Mouse (Mus musculus): Measurements from ENCODE around the gene Gemin5.
"Not testable (repeated sequence)": the region's sequence is repeated elsewhere in the genome, so short reads cannot be mapped to it uniquely, and the experiment has no call there.

The Gemin5 gene

GRCm38 (mm10) chr11:58116560-58116959 is 51.8 kb downstream of the Gemin5 start:
- DNase-seq (ENCODE audit: low read depth, low spot score): no peak

GRCm38 (mm10) chr11:58107664-58108337 is 60.5 kb downstream of the Gemin5 start:
- DNase-seq (ENCODE audit: low read depth, low spot score): no peak

- DNase-seq (ENCODE audit: low read depth, low spot score): no peak
Measured at GRCm38 (mm10) chr11:58107009-58107408, 61.3 kb downstream of the Gemin5 start.

GRCm38 (mm10) chr11:58104351-58104791 is 64.0 kb downstream of the Gemin5 start:
- DNase-seq (ENCODE audit: low read depth, low spot score): no peak

GRCm38 (mm10) chr11:58103697-58104306 is 64.5 kb downstream of the Gemin5 start, which contains the start of gene Cnot8:
Cnot8 (plus strand) TSS chr11:58104153.
- DNase-seq (ENCODE audit: low read depth, low spot score): peak; percentile 97

- no peak for DNase-seq (ENCODE audit: low read depth, low spot score)
Measured at GRCm38 (mm10) chr11:58103344-58103653, 65.0 kb downstream of the Gemin5 start.

- DNase-seq (ENCODE audit: low read depth, low spot score): no peak
Measured at GRCm38 (mm10) chr11:58102581-58103343, 65.6 kb downstream of the Gemin5 start.

- DNase-seq (ENCODE audit: low read depth, low spot score): no peak
Measured at GRCm38 (mm10) chr11:58102146-58102545, 66.2 kb downstream of the Gemin5 start.

GRCm38 (mm10) chr11:58101194-58101720 is 67.1 kb downstream of the Gemin5 start:
- no peak for DNase-seq (ENCODE audit: low read depth, low spot score)

GRCm38 (mm10) chr11:58100006-58100405 is 68.3 kb downstream of the Gemin5 start:
- no peak for DNase-seq (ENCODE audit: low read depth, low spot score)

GRCm38 (mm10) chr11:58098366-58098720 is 70.0 kb downstream of the Gemin5 start:
- not testable (repeated sequence) for DNase-seq (ENCODE audit: low read depth, low spot score)

- no peak for DNase-seq (ENCODE audit: low read depth, low spot score)
Measured at GRCm38 (mm10) chr11:58097621-58098365, 70.5 kb downstream of the Gemin5 start.

- DNase-seq (ENCODE audit: low read depth, low spot score): no peak
Measured at GRCm38 (mm10) chr11:58096821-58097620, 71.3 kb downstream of the Gemin5 start.

GRCm38 (mm10) chr11:58096160-58096559 is 72.2 kb downstream of the Gemin5 start:
- DNase-seq (ENCODE audit: low read depth, low spot score): no peak

- no peak for DNase-seq (ENCODE audit: low read depth, low spot score)
Measured at GRCm38 (mm10) chr11:58095561-58095960, 72.8 kb downstream of the Gemin5 start.

- no peak for DNase-seq (ENCODE audit: low read depth, low spot score)
Measured at GRCm38 (mm10) chr11:58094766-58095165, 73.6 kb downstream of the Gemin5 start.

GRCm38 (mm10) chr11:58093021-58093528 is 75.3 kb downstream of the Gemin5 start, which contains the start of gene Gm12248:
Gm12248 (minus strand) TSS chr11:58093134.
- DNase-seq (ENCODE audit: low read depth, low spot score): no peak

GRCm38 (mm10) chr11:58092541-58092940 is 75.8 kb downstream of the Gemin5 start:
- DNase-seq (ENCODE audit: low read depth, low spot score): no peak

GRCm38 (mm10) chr11:58081716-58082115 is 86.6 kb downstream of the Gemin5 start:
- DNase-seq (ENCODE audit: low read depth, low spot score): no peak

- DNase-seq (ENCODE audit: low read depth, low spot score): no peak
Measured at GRCm38 (mm10) chr11:58077270-58077669, 91.1 kb downstream of the Gemin5 start.

- DNase-seq (ENCODE audit: low read depth, low spot score): no peak
Measured at GRCm38 (mm10) chr11:58072978-58073377, 95.4 kb downstream of the Gemin5 start.

All from telencephalon, adult 2 months (tissue).